16 mouse cellular contexts compared by ENCODE assay signal in the genomic region with DNA sequence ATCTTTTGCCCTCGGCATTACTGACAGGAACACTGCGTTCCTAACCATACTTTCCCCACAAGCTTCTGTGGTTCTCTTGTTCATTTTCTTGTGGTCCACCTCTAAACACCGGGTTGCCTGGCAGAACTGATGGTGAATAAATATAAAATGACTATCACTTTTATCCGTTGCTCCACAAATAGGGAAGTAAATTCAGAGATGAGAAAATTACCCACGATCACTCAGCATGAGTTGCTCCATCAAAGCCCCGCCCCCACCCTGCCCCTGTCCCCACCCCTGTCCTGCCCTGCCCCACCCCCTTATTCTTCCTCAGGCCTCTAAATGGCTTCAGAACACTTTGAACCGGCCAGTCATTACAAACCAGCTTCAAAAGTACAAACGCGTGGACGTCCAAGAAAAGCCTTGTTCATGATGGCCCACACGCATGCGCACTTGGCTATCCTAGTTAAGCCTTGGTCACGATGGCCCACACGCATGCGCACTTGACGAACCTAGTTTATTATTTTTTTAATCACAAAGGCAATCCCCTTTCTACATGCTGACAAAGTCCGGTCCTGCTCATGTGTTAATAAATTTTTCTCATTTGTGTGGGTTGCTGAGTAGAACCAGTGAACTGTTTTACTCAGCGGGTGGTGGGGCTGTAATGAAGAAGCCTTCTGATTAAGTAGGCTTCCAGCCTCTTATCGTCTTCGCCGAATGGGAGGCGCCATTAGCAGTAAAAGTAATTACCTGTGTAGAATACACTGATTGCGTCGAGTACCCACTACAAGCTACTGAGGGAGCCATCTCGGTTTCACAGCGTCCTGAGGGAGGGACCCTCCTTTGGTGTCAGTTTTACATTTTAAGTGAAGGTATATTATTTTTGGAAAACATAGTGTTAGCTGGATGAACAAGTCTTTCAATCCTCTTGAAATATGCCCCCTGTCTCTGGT.
DNase-seq lines count a peak whose midpoint lies in the region; ATAC-seq and TF ChIP-seq lines count a peak whose summit lies in the region.
"Had no signal": no experiment of that assay in that cellular context is flagged by ENCODE, and none has a peak within 500 bp of the region (broad histone marks: within the 10 kb centered on the region; RNA-seq: fewer than 3 reads in every experiment).

No protein-coding gene starts in this region.

- no peak for DNase-seq in heart, adult 8-10 months (ENCODE audit: low spot score)
- DNase-seq in midbrain, postnatal 0 days (ENCODE audit: low spot score), result peak; percentile 48
- DNase-seq in kidney, postnatal 0 days (ENCODE audit: low spot score), result peak; percentile 80
- no peak for DNase-seq in lung, postnatal 4 days
- DNase-seq in urinary bladder, postnatal 4 days (ENCODE audit: low spot score in 2 of 2), result no peak
- DNase-seq: cerebellum, postnatal 10 days; heart, adult 18-20 months; right cerebral cortex, postnatal 25 days; thymus, postnatal 25 days had no signal

- H3K27ac ChIP-seq in heart, embryonic 13.5 days (replicated peaks), result no peak overlapping the region
- no peak overlapping the region for H3K27ac ChIP-seq in midbrain, postnatal 0 days (ENCODE audit: low read depth, low read length)
- H3K27ac ChIP-seq in midbrain, embryonic 15.5 days, result no peak overlapping the region
- no peak overlapping the region for H3K27ac ChIP-seq in kidney, postnatal 0 days
- peak overlapping the region; percentile 24 for H3K27ac ChIP-seq in neural tube, embryonic 15.5 days (replicated peaks)
- H3K27ac ChIP-seq: embryonic facial prominence, embryonic 10.5 days; liver, embryonic 15.5 days; midbrain, embryonic 13.5 days had no signal

- no peak overlapping the region for H3K9ac ChIP-seq in heart, embryonic 13.5 days
- no peak overlapping the region for H3K9ac ChIP-seq in midbrain, postnatal 0 days (replicated peaks; ENCODE audit: low read length, poor library complexity, severe bottlenecking)
- H3K9ac ChIP-seq in midbrain, embryonic 15.5 days, result no peak overlapping the region
- 0 out of 2 replicates have a peak overlapping the region, but pooled peaks have one; percentile 23 for H3K9ac ChIP-seq in kidney, postnatal 0 days (ENCODE audit: low read depth, low read length)
- H3K9ac ChIP-seq in neural tube, embryonic 15.5 days (replicated peaks), result no peak overlapping the region
- H3K9ac ChIP-seq: liver, embryonic 15.5 days; midbrain, embryonic 13.5 days had no signal

- H3K4me3 ChIP-seq in heart, embryonic 13.5 days, result no peak overlapping the region
- no peak overlapping the region for H3K4me3 ChIP-seq in midbrain, postnatal 0 days (ENCODE audit: low read depth, low read length)
- H3K4me3 ChIP-seq in midbrain, embryonic 15.5 days, result no peak overlapping the region
- no peak overlapping the region; the same call in 1 of the 2 replicates for H3K4me3 ChIP-seq in kidney, postnatal 0 days (replicated peaks; ENCODE audit: low read depth, low read length)
- H3K4me3 ChIP-seq in neural tube, embryonic 15.5 days (replicated peaks), result no peak overlapping the region
- H3K4me3 ChIP-seq: embryonic facial prominence, embryonic 10.5 days; liver, embryonic 15.5 days; midbrain, embryonic 13.5 days had no signal

- no peak for TF ChIP-seq CTCF in midbrain, postnatal 0 days (IDR thresholded peaks at IDR 0.05)
- TF ChIP-seq CTCF in kidney, postnatal 0 days (IDR thresholded peaks at IDR 0.05; ENCODE audit: low read depth), result no peak

- H3K27me3 ChIP-seq in heart, embryonic 13.5 days (replicated peaks), result no peaks in the 10 kb centered on the region
- no peaks in the 10 kb centered on the region for H3K27me3 ChIP-seq in midbrain, postnatal 0 days (ENCODE audit: insufficient read depth, low read length)
- H3K27me3 ChIP-seq in midbrain, embryonic 15.5 days (replicated peaks), result no peaks in the 10 kb centered on the region
- no peaks in the 10 kb centered on the region for H3K27me3 ChIP-seq in kidney, postnatal 0 days (ENCODE audit: insufficient read depth, low read length)
- H3K27me3 ChIP-seq in neural tube, embryonic 15.5 days (replicated peaks), result no peaks in the 10 kb centered on the region
- H3K27me3 ChIP-seq: liver, embryonic 15.5 days; midbrain, embryonic 13.5 days had no signal

- 0 out of 2 replicates have a peak overlapping the region, but pooled peaks have one; percentile 9 for H3K4me2 ChIP-seq in heart, embryonic 13.5 days
- no peak overlapping the region for H3K4me2 ChIP-seq in midbrain, postnatal 0 days (ENCODE audit: low read depth, low read length, poor library complexity, severe bottlenecking)
- H3K4me2 ChIP-seq in midbrain, embryonic 15.5 days, result no peak overlapping the region
- H3K4me2 ChIP-seq in kidney, postnatal 0 days (ENCODE audit: low read length), result peak overlapping the region; percentile 48
- peak overlapping the region; percentile 11 for H3K4me2 ChIP-seq in neural tube, embryonic 15.5 days
- H3K4me2 ChIP-seq: liver, embryonic 15.5 days; midbrain, embryonic 13.5 days had no signal

- H3K36me3 ChIP-seq in heart, embryonic 13.5 days, result no peaks in the 10 kb centered on the region
- H3K36me3 ChIP-seq in midbrain, postnatal 0 days (ENCODE audit: insufficient read depth, low read length), result no peaks in the 10 kb centered on the region
- H3K36me3 ChIP-seq in midbrain, embryonic 15.5 days (replicated peaks), result no peaks in the 10 kb centered on the region
- no peaks in the 10 kb centered on the region for H3K36me3 ChIP-seq in kidney, postnatal 0 days (ENCODE audit: insufficient read depth, low read length)
- no peaks in the 10 kb centered on the region for H3K36me3 ChIP-seq in neural tube, embryonic 15.5 days
- H3K36me3 ChIP-seq: embryonic facial prominence, embryonic 10.5 days; liver, embryonic 15.5 days; midbrain, embryonic 13.5 days had no signal

- ATAC-seq in heart, embryonic 13.5 days (ENCODE audit: extremely low read depth, insufficient number of reproducible peaks, low FRiP score, low TSS enrichment), result no peak
- no peak for ATAC-seq in midbrain, postnatal 0 days (ENCODE audit: low FRiP score)
- ATAC-seq in midbrain, embryonic 15.5 days (replicated peaks), result no peak
- peak; percentile 57 for ATAC-seq in kidney, postnatal 0 days (replicated peaks; ENCODE audit: low FRiP score, low read depth)
- peak; percentile 74 for ATAC-seq in neural tube, embryonic 15.5 days (ENCODE audit: low FRiP score)
- ATAC-seq: intestine, postnatal 0 days; midbrain, embryonic 13.5 days had no signal

- H3K9me3 ChIP-seq in heart, embryonic 13.5 days, result no peaks in the 10 kb centered on the region
- no peaks in the 10 kb centered on the region for H3K9me3 ChIP-seq in midbrain, postnatal 0 days (ENCODE audit: low read length)
- no peaks in the 10 kb centered on the region for H3K9me3 ChIP-seq in midbrain, embryonic 15.5 days
- H3K9me3 ChIP-seq in kidney, postnatal 0 days (replicated peaks; ENCODE audit: low read length), result no peaks in the 10 kb centered on the region
- no peaks in the 10 kb centered on the region for H3K9me3 ChIP-seq in neural tube, embryonic 15.5 days (replicated peaks)
- H3K9me3 ChIP-seq: embryonic facial prominence, embryonic 10.5 days; liver, embryonic 15.5 days; midbrain, embryonic 13.5 days had no signal

- 83% methylated on average over 26 of the region's 26 CpGs for WGBS in heart, embryonic 13.5 days
- WGBS in midbrain, postnatal 0 days, result 87% methylated on average over 26 of the region's 26 CpGs
- 83% methylated on average over 26 of the region's 26 CpGs for WGBS in midbrain, embryonic 15.5 days
- 56% methylated on average over 26 of the region's 26 CpGs for WGBS in kidney, postnatal 0 days
- WGBS in neural tube, embryonic 15.5 days, result 53% methylated on average over 26 of the region's 26 CpGs

- H3K4me1 ChIP-seq in heart, embryonic 13.5 days, result peaks cover 18% of the 10 kb centered on the region
- peaks cover 5% of the 10 kb centered on the region; the same call in 1 of the 2 replicates for H3K4me1 ChIP-seq in midbrain, postnatal 0 days (ENCODE audit: insufficient read depth, low read length)
- H3K4me1 ChIP-seq in midbrain, embryonic 15.5 days, result peaks cover 18% of the 10 kb centered on the region
- H3K4me1 ChIP-seq in kidney, postnatal 0 days (replicated peaks; ENCODE audit: insufficient read depth, low read length), result peaks cover 4% of the 10 kb centered on the region; the same call in 1 of the 2 replicates
- H3K4me1 ChIP-seq in neural tube, embryonic 15.5 days, result peaks cover 52% of the 10 kb centered on the region
- H3K4me1 ChIP-seq: liver, embryonic 15.5 days had no signal

Comparison
In these comparisons a context has a peak if more than half of its experiments do, and no peak if none do; other contexts are left out.
1. ATAC-seq: peak in kidney, postnatal 0 days (single experiment) and neural tube, embryonic 15.5 days (single experiment); none in heart, embryonic 13.5 days (single experiment), midbrain, postnatal 0 days (single experiment) and midbrain, embryonic 15.5 days (single experiment).
2. H3K4me2 ChIP-seq: peak in heart, embryonic 13.5 days (single experiment), kidney, postnatal 0 days (single experiment) and neural tube, embryonic 15.5 days (single experiment); none in midbrain, postnatal 0 days (single experiment) and midbrain, embryonic 15.5 days (single experiment).
3. DNase-seq: peak in midbrain, postnatal 0 days (single experiment) and kidney, postnatal 0 days (single experiment); none in heart, adult 8-10 months (single experiment), lung, postnatal 4 days (0 of 2) and urinary bladder, postnatal 4 days (0 of 2).